Mouse (Mus musculus) frontal cortex, postnatal 10 days (tissue): ENCODE measurements around the gene Rbm25.
"Not testable (repeated sequence)": the region's sequence is repeated elsewhere in the genome, so short reads cannot be mapped to it uniquely, and the experiment has no call there.

Source experiments
- DNase-seq, 2 experiments: peaks; one replicate each; pipeline ENCODE4 v3.0.0; 2022; ENCODE audit warnings: low spot score in 2 of 2, mixed read lengths in 1 of 2

Gene Rbm25

GRCm38 (mm10) chr12:83630936-83631335, at the start of gene Rbm25:
Gene Rbm25, plus strand, starts transcription at chr12:83631236.
- DNase-seq: not testable (repeated sequence)

GRCm38 (mm10) chr12:83582106-83582505, 48.9 kb upstream of the Rbm25 start:
- DNase-seq: no peak

GRCm38 (mm10) chr12:83582747-83583146, 48.3 kb upstream of the Rbm25 start:
- DNase-seq: no peak

- no peak for DNase-seq
These were observed 44.4 kb upstream of the Rbm25 start for GRCm38 (mm10) chr12:83586628-83587027.

GRCm38 (mm10) chr12:83591754-83592501, 39.1 kb upstream of the Rbm25 start:
- DNase-seq: no peak

GRCm38 (mm10) chr12:83594454-83595040, 36.5 kb upstream of the Rbm25 start:
- DNase-seq: peak in 1 of 2 experiments; percentile 23

GRCm38 (mm10) chr12:83596191-83596954, 34.7 kb upstream of the Rbm25 start:
- DNase-seq: peak in 1 of 2 experiments; percentile 17

- DNase-seq: peak; percentile 94 to 95
These were observed 34.0 kb upstream of the Rbm25 start, which contains the start of gene Zfyve1 for GRCm38 (mm10) chr12:83597025-83597501. Gene Zfyve1, minus strand, starts transcription at chr12:83597222.

- DNase-seq: no peak
These were observed 33.2 kb upstream of the Rbm25 start for GRCm38 (mm10) chr12:83597881-83598280.

- no peak for DNase-seq
These were observed 28.8 kb upstream of the Rbm25 start for GRCm38 (mm10) chr12:83602285-83602684.

GRCm38 (mm10) chr12:83606411-83606810, 24.6 kb upstream of the Rbm25 start:
- not testable (repeated sequence) for DNase-seq

GRCm38 (mm10) chr12:83617261-83617660, 13.8 kb upstream of the Rbm25 start:
- no peak for DNase-seq

GRCm38 (mm10) chr12:83618981-83619380, 12.1 kb upstream of the Rbm25 start:
- no peak for DNase-seq

GRCm38 (mm10) chr12:83620694-83621093, 10.3 kb upstream of the Rbm25 start:
- DNase-seq: not testable (repeated sequence)

GRCm38 (mm10) chr12:83622031-83622755, 8.8 kb upstream of the Rbm25 start:
- no peak for DNase-seq

GRCm38 (mm10) chr12:83624321-83624720, 6.7 kb upstream of the Rbm25 start:
- DNase-seq: no peak

- DNase-seq: peak; percentile 95 to 97
These were observed 975 bp downstream of the Rbm25 start for GRCm38 (mm10) chr12:83631743-83632679.

GRCm38 (mm10) chr12:83632680-83633025, 1.6 kb downstream of the Rbm25 start:
- peak; percentile 33 to 59 for DNase-seq

- DNase-seq: no peak
These were observed 2.8 kb downstream of the Rbm25 start for GRCm38 (mm10) chr12:83633807-83634206.

GRCm38 (mm10) chr12:83641233-83641632, 10.2 kb downstream of the Rbm25 start:
- no peak for DNase-seq

GRCm38 (mm10) chr12:83643116-83643515, 12.1 kb downstream of the Rbm25 start:
- DNase-seq: no peak
